Mouse (Mus musculus) liver, embryonic 14.5 days (tissue): ENCODE data around the gene Relb.

Source experiments
- CTCF ChIP-seq: IDR thresholded peaks from 2 replicates; pipeline ENCODE4 v1.5.1; 2016; ENCODE audit warnings: antibody characterized with exemption, low read depth, control low read depth
- EP300 ChIP-seq: IDR thresholded peaks from 2 replicates; pipeline ENCODE4 v1.6.1; 2016; ENCODE audit warnings: antibody characterized with exemption, low read depth

GRCm38 (mm10) chr7:19603849-19604605 lies 25.2 kb downstream of the Relb start, which contains the start of gene Clasrp:
- no peak for TF ChIP-seq CTCF
- no peak for TF ChIP-seq EP300
